9 mouse cellular contexts compared by ENCODE assay signal in genomic region chr2:79048020-79048419, GRCm38 (mm10).
A peak's percentile ranks its signal among the peaks of the same experiment; 100 is the strongest.
DNase-seq lines count a peak whose midpoint lies in the region; ATAC-seq lines count a peak whose summit lies in the region.
"Had no signal": no experiment of that assay in that cellular context is flagged by ENCODE, and none has a peak within 500 bp of the region (broad histone marks: within the 10 kb centered on the region; RNA-seq: fewer than 3 reads in every experiment).

No protein-coding gene starts in this region.

- H3K4me2 ChIP-seq in forebrain, embryonic 13.5 days: peak overlapping the region; percentile 54
- peak overlapping the region; percentile 47 for H3K4me2 ChIP-seq in midbrain, embryonic 14.5 days (ENCODE audit: low read length)

- no peaks in the 10 kb centered on the region for H3K27me3 ChIP-seq in forebrain, embryonic 13.5 days
- no peaks in the 10 kb centered on the region for H3K27me3 ChIP-seq in midbrain, embryonic 14.5 days (ENCODE audit: control insufficient read depth, insufficient read depth, low read length)

- peak overlapping the region; percentile 63 for H3K27ac ChIP-seq in forebrain, embryonic 13.5 days
- H3K27ac ChIP-seq in midbrain, embryonic 14.5 days (replicated peaks; ENCODE audit: low read depth, low read length): peak overlapping the region; percentile 82

- peak overlapping the region; percentile 20 for H3K4me3 ChIP-seq in forebrain, embryonic 13.5 days
- peak overlapping the region; percentile 22 for H3K4me3 ChIP-seq in midbrain, embryonic 14.5 days (replicated peaks; ENCODE audit: low read depth, low read length)

- 2% methylated on average over 7 of the region's 7 CpGs for WGBS in forebrain, embryonic 13.5 days
- WGBS in midbrain, embryonic 14.5 days: 2% methylated on average over 7 of the region's 7 CpGs

- peak; percentile 88 for DNase-seq in brain, adult 2 months (ENCODE audit: low read depth, low spot score)
- peak; percentile 54 for DNase-seq in cerebellum, adult 9-11 months
- DNase-seq in midbrain, embryonic 14.5 days: peak; percentile 81
- DNase-seq in urinary bladder, postnatal 14 days (ENCODE audit: low spot score): no peak
- DNase-seq in thymus, postnatal 10 days (ENCODE audit: low spot score in 2 of 2): no peak
- DNase-seq in urinary bladder, adult 2 months (ENCODE audit: low spot score): no peak
- DNase-seq: lung, adult 2 months had no signal

- H3K36me3 ChIP-seq in forebrain, embryonic 13.5 days (ENCODE audit: poor library complexity, severe bottlenecking): no peaks in the 10 kb centered on the region
- no peaks in the 10 kb centered on the region for H3K36me3 ChIP-seq in midbrain, embryonic 14.5 days (ENCODE audit: control insufficient read depth, insufficient read depth, low read length)

- H3K9ac ChIP-seq in forebrain, embryonic 13.5 days: peak overlapping the region; percentile 30; the same call in 1 of the 2 replicates
- H3K9ac ChIP-seq in midbrain, embryonic 14.5 days (replicated peaks; ENCODE audit: low read length): peak overlapping the region; percentile 49

- peak; percentile 89 for ATAC-seq in forebrain, embryonic 13.5 days
- peak; percentile 85 for ATAC-seq in midbrain, embryonic 14.5 days (ENCODE audit: low FRiP score, low TSS enrichment)
- no peak for ATAC-seq in CD4-positive, CD25-positive, alpha-beta regulatory T cell, adult 4 months

- no peaks in the 10 kb centered on the region for H3K9me3 ChIP-seq in forebrain, embryonic 13.5 days (replicated peaks)
- H3K9me3 ChIP-seq in midbrain, embryonic 14.5 days (ENCODE audit: control insufficient read depth, low read length): no peaks in the 10 kb centered on the region

- H3K4me1 ChIP-seq in forebrain, embryonic 13.5 days: peaks cover 11% of the 10 kb centered on the region
- peaks cover 15% of the 10 kb centered on the region; the same call in 1 of the 2 replicates for H3K4me1 ChIP-seq in midbrain, embryonic 14.5 days (ENCODE audit: control insufficient read depth, insufficient read depth, low read length)

Comparison
In these comparisons a context has a peak if more than half of its experiments do, and no peak if none do; other contexts are left out.
1. DNase-seq: peak in brain, adult 2 months (single experiment), cerebellum, adult 9-11 months (single experiment) and midbrain, embryonic 14.5 days (single experiment); none in urinary bladder, postnatal 14 days (single experiment), thymus, postnatal 10 days (0 of 2) and urinary bladder, adult 2 months (single experiment).